Mouse (Mus musculus) 416B (cell line): Measurements from ENCODE around the gene Srrm4.

Experiments
- DNase-seq: peaks from one replicate; pipeline ENCODE4 v3.0.0; 2011; ENCODE audit warnings: low read depth

Gene Srrm4

GRCm38 (mm10) chr5:116553106-116553505 lies 38.5 kb downstream of the Srrm4 start:
- DNase-seq: no peak

GRCm38 (mm10) chr5:116552584-116552983 lies 39.0 kb downstream of the Srrm4 start:
- DNase-seq: no peak

- no peak for DNase-seq
Observed at GRCm38 (mm10) chr5:116545746-116546145, 45.9 kb downstream of the Srrm4 start.

GRCm38 (mm10) chr5:116542317-116542716 lies 49.3 kb downstream of the Srrm4 start:
- no peak for DNase-seq

- no peak for DNase-seq
Observed at GRCm38 (mm10) chr5:116541128-116541527, 50.5 kb downstream of the Srrm4 start.

GRCm38 (mm10) chr5:116539360-116539759 lies 52.3 kb downstream of the Srrm4 start:
- no peak for DNase-seq

- no peak for DNase-seq
Observed at GRCm38 (mm10) chr5:116538491-116538890, 53.1 kb downstream of the Srrm4 start.

GRCm38 (mm10) chr5:116526324-116526723 lies 65.3 kb downstream of the Srrm4 start:
- no peak for DNase-seq

GRCm38 (mm10) chr5:116525308-116525707 lies 66.3 kb downstream of the Srrm4 start:
- no peak for DNase-seq

- no peak for DNase-seq
Observed at GRCm38 (mm10) chr5:116523553-116523952, 68.1 kb downstream of the Srrm4 start.

GRCm38 (mm10) chr5:116523079-116523478 lies 68.5 kb downstream of the Srrm4 start:
- no peak for DNase-seq

- no peak for DNase-seq
Observed at GRCm38 (mm10) chr5:116522273-116522672, 69.3 kb downstream of the Srrm4 start.

GRCm38 (mm10) chr5:116518047-116518446 lies 73.6 kb downstream of the Srrm4 start:
- DNase-seq: no peak

- DNase-seq: no peak
Observed at GRCm38 (mm10) chr5:116512135-116512534, 79.5 kb downstream of the Srrm4 start.

GRCm38 (mm10) chr5:116510229-116510628 lies 81.4 kb downstream of the Srrm4 start:
- no peak for DNase-seq

GRCm38 (mm10) chr5:116501342-116501741 lies 90.3 kb downstream of the Srrm4 start:
- no peak for DNase-seq

- no peak for DNase-seq
Observed at GRCm38 (mm10) chr5:116498880-116499640, 92.6 kb downstream of the Srrm4 start.

GRCm38 (mm10) chr5:116497866-116498265 lies 93.8 kb downstream of the Srrm4 start:
- no peak for DNase-seq

- DNase-seq: no peak
Observed at GRCm38 (mm10) chr5:116497205-116497604, 94.4 kb downstream of the Srrm4 start.

GRCm38 (mm10) chr5:116496717-116497116 lies 94.9 kb downstream of the Srrm4 start:
- DNase-seq: no peak

GRCm38 (mm10) chr5:116495466-116495865 lies 96.2 kb downstream of the Srrm4 start:
- DNase-seq: no peak

GRCm38 (mm10) chr5:116494377-116494776 lies 97.2 kb downstream of the Srrm4 start:
- DNase-seq: no peak

- no peak for DNase-seq
Observed at GRCm38 (mm10) chr5:116492726-116493125, 98.9 kb downstream of the Srrm4 start.

- DNase-seq: no peak
Observed at GRCm38 (mm10) chr5:116491794-116492420, 99.7 kb downstream of the Srrm4 start.
